Mouse (Mus musculus) megakaryocyte progenitor cell, adult 5-6 weeks (primary cell): Measurements from ENCODE around the gene Smoc1. TPM values are rescaled to one million over a fixed set of nuclear protein-coding genes. Genes with fewer than 3 reads are reported as not detected.

Source experiments
- ATAC-seq: replicated peaks from 2 replicates; pipeline ENCODE4 v1.8.0; 2016; ENCODE audit warnings: mild to moderate bottlenecking, moderate TSS enrichment, inconsistent platforms; ENCODE audit not compliant: poor library complexity
- total RNA-seq, 2 experiments: library from RNA; stranded (forward) in 1 of 2; stranded (reverse) in 1 of 2; fragments of 157-497, 149-512 nt in 1 of 2; fragments of 200-1000 nt in 1 of 2; gene quantifications; 2 replicates each; pipeline versions ENCODE4 v1.2.3 to v1.2.4; 2015 to 2017

Smoc1 gene
- total RNA-seq, 2 experiments from 2014 or later = 0.54 to 1.7 TPM

DNA sequence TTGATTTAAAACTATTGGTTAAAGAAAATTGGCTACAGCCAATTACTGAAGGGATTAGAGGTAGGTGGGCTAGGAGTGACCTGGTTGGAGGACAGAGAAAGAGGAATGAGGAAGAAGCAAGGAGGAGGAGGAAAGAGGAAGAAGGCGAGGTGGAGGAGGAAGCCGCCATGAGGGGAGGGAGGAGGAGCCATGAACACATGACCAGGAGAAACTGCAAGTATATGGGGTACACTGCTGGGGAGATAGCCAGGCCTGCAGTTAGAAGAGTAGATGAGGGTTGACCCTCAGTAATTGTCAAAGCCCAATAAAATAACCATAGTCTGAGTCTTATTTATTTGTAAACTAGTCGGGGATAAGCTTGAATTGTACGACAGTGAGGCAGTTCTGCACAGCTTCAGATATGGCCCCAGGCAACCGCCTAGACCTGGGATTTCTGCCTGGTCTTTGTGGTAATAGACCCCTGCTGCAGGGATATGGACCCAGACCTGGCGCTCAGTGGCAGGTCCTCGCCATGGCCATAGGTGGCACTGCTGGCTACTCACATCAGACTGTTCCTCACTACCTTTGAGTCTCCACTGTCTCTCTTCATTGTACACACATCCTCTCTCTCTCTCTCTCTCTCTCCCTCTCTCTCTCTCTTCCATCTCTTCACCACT, 7.2 kb upstream of the Smoc1 start:
- peak; percentile 85 for ATAC-seq

DNA sequence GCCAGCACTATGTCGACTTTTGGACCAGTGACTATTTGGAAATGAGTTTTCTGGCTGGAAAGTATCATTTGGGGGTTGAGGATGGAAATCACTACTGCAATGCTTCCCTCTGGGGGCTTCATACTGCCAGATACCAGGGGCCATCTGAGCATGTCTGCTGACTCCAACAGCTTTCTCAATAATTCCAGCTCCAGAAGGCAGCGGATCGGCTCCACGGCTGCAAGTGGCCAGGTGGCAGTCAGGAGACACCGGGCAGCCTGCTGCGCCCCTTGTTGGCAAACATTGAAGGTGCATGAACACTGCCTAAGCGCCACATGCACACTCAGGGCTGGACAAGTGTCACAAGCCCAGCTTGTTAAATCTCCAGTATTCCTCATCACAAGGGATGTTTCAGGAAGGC, 2.2 kb upstream of the Smoc1 start:
- ATAC-seq = no peak

- ATAC-seq = no peak
Observed at GRCm38 (mm10) chr12:81024993-81025392, 1.6 kb upstream of the Smoc1 start.

DNA sequence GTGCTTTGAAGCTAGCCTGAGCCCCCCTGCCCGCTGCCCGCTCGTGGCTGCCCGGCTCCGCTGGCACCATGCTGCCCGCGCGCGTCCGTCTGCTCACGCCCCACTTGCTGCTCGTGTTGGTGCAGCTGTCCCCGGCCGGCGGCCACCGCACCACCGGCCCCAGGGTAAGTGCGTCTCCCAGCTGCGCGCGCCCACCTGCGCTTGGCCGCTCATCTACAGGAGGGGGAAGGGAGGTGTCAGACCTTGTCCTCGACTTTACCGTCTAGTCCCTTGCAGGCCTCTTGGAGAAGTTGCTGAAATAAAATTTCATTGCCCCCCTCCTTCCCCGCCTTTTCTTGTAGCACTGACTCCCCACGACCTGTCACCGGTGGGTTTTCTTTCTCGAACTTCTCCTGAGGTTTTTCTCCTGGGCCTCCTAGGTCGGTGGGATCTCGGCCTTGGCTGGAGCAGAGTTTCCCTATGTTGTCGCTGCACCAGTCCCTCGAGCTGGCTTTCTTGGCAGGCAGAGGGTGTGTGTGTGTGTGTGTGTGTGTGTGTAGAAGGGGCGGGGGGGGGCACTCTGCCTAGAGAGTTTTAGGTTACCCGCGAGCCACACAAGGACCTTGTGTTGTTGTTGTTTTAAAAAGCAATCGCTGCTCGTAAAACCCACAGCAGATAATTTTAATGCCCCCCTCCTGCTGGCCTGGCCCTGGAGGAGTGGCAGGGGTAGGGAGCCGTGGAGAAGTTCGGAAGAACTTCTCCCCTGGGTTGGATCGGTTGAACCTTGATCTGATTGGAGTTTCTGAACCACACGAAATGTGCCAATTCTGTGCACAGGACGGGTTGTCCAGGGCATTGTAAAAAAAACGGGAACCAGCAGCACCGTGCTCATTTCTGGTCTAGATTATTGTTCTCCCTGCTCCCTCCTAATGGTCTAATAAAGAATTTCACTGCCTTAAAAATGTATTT, 661 bp downstream of the Smoc1 start:
- ATAC-seq = peak; percentile 68

DNA sequence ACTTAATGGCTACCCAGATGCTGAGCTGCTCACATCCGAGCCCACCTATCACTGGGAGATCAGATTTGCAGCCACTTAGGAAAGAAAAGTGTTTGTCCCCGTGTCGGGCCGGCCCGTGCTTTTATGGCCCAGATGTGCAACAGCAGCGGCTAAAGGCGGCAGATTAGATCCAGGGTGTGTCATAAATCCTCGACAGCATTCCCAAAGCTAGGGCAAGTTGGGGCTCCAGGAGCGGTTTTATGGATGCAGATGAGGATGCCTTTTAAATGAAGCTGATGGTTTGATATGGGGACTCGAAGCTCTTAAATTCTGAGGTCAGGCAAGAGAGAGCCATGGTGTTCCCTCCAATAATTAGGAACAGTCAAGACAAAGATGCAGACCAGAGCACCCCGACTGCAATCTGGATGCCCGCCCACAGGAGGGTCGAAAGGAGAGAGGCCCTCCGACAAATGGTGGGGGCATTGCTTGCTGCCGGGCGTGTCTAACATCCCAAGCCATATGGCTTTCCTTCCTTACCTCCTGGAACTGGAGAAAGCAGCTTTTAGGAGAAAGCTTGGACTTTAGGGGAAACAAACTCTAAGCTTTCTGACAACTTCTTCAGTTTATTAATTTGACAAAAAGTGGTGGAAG, 1.8 kb downstream of the Smoc1 start:
- ATAC-seq = no peak

GRCm38 (mm10) chr12:81029731-81030130, 3.1 kb downstream of the Smoc1 start:
- no peak for ATAC-seq

DNA sequence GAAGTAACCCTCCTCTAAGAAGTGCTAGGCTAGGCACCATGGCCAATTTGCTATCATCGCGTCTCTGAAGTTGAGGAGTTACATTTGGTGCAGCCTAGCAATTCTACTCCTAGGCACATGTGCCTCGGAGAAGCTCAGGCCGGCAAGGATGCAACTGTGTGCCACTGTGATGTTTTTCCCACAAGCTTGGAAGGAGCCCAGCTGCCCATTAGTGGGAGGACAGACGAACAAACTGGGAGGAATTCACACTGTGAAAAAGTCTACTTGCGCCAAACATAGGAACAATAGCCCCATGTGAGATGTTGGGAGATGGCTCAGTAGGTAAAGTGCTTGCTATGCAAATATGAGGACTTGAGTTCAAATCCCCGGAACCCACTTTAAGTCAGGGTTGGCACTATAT, 5.0 kb downstream of the Smoc1 start:
- ATAC-seq = no peak

GRCm38 (mm10) chr12:81033389-81034041, 6.9 kb downstream of the Smoc1 start:
- ATAC-seq = no peak

- ATAC-seq = no peak
Observed at GRCm38 (mm10) chr12:81034042-81034417, 7.4 kb downstream of the Smoc1 start.

DNA sequence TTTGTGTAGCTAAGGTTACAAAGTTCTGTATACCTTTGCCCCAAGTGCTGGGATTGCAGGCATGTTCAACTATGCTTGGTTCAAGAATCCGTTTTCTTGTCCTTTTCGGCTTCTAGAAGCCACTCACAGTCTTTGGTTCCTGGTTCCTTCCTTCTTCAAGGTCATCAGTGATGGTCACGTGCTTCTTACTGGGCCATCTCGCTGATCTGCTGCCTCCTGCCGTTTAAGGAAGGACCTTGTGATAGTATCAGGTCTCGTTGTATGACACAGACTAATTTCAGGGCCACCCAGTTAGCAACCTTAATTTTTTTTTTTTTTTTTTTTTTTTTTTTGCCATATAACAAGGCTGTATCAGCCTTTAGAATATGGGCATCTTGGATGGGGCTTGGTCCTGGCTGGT, 9.2 kb downstream of the Smoc1 start:
- no peak for ATAC-seq

DNA sequence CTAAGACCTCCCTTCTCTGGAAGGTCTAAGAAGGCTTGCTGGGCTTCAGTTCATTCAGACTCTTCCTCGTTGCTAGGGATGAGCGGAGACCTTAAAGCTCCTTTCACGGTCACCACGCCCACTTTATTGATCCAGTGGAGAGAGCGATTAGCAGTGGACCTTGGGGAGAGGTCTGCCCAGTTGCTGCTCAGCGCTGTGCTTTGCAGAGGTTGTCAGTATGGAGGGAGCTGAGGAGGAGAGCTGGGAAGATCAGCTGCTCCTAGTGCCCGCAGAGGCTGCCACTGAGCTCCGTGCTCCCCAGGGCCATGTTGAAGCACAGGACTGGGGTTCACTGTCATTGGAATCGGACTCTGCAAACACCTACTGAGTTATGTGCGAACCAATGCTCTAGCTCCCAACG, 17.0 kb downstream of the Smoc1 start:
- ATAC-seq = no peak

DNA sequence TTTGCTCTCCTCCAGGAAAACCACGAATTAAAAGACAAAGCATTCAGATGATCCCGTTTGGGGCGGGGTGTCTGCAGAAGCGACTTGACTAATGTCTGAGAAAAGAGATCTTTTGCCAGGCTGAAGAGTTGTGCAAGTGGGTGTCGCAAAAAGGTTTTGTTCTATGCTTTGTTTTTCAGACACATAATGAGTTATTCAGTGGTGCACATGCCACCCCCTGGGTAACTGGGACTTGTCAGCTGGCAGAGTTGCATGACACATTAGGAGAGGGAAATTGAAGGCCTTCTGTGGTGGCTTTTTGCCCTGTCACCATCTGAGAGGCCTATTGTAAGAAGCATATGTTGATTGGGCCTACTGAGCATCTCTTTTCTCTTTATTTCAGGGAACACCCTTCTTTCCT, 20.3 kb downstream of the Smoc1 start:
- 0 out of 2 replicates have a peak, but pooled peaks have one; percentile 26 for ATAC-seq

- ATAC-seq = no peak
Observed at GRCm38 (mm10) chr12:81049661-81050060, 23.1 kb downstream of the Smoc1 start.

DNA sequence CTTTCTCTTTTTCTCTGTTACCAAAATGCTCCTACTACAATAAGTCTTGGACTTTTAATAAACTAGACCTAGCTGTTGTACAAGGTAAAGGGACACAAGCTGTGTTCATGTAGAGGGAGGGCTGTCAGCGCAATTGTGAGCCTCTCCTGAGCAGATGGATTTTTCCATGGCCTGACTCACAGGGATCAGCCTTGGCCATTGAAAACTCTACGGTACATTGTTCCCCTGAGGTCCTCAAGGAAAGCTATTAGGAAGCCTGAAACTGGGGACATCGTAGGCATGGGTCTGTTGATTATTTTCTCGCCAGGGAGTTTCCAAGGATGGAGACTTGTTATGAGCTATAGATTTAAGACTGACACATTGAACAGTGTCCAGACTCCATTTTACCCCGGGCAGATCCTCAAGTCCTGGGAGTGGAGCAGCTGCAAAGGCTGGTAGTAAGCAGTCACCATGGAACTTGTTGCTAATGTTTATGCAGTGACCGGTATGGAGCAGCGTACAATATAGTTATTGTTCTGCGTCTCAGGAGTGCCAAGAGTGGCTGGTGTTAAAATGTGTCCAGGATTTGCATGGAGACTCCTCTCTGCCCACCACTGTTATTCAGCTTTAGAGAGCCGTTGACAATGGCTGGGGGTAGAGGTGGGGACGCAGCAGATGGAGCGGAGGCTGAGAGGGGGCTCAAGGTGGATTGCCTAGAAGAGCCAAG, 28.5 kb downstream of the Smoc1 start:
- no peak for ATAC-seq

- no peak for ATAC-seq
Observed at GRCm38 (mm10) chr12:81055811-81056210, 29.2 kb downstream of the Smoc1 start.

GRCm38 (mm10) chr12:81057619-81058018, 31.0 kb downstream of the Smoc1 start:
- ATAC-seq = no peak

DNA sequence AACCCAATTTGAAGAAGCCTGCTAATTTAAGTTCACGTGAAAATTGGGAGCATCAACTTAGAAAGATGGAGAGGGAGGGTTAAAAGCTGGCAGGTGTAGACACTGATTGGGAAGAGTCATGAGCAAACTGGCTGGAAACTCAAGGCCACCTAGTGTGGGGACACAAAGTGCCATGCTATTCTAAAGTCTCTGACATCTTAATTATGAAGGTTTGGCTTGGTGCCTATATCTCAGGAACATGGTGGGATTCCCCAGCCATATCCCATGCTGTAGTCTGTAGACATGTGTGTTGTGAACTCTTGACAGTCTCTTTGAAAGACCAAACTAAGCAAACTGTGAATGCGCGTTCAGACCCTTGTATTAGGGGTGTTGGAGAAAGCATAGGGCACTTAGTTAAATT, 32.0 kb downstream of the Smoc1 start:
- no peak for ATAC-seq

DNA sequence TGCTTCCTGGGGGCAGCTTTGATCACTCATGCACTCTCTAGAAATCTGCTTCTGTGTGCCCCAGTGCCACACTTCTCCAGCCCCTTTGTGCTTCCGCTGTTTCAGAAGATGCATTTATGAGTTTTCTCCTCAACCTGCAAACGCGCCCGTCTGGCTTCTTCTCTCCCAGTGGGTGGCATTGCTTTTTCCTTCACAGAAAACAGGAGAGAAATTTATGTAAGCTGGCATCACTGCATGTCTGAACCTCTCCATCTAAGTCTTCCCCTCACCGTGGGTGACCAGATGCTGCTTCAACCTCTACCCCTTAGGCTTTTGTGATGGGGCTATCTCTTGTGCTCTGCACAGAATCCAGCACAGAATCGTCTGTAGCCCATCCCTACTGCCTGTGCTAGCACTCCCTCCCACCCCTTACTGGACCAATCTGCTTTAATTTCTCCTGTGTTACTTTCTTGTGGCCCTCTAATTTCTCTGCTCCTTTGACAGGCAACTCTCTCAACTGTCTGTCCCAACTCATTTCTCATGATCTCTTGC, 35.3 kb downstream of the Smoc1 start:
- ATAC-seq = no peak

GRCm38 (mm10) chr12:81063336-81063955, 36.8 kb downstream of the Smoc1 start:
- ATAC-seq = no peak

- ATAC-seq = no peak
Observed at GRCm38 (mm10) chr12:81074139-81074538, 47.5 kb downstream of the Smoc1 start.
